Mouse (Mus musculus): ENCODE measurements around the gene Creg2. TPM values are rescaled to one million over a fixed set of nuclear protein-coding genes. Genes with fewer than 3 reads are reported as not detected.

Creg2 gene
- polyA plus RNA-seq (2016; fragmentation: Nextera tagmentation; extraction: Ambion mirVana): 0.05 TPM in 2 replicates

DNA sequence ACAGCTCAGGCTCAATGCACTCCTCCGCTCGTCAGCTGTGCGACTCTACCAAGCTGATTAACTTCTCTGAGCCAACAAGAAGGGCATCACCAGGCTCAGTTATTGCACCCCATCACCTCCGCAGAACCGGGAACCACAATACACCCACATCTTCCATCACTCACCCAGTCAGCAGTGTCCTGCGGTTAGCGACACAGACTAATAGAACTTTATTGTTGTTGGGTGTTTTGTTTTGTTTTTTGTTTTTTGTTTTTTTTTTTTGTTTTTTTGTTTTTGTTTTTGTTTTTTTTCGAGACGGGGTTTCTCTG is at the start of gene Creg2:
Gene Creg2, minus strand, starts transcription at position 234 of the 308 bp plus-strand sequence.
- H3K4me1 ChIP-seq (replicated peaks): peaks cover 12% of the 10 kb centered on the region
- ATAC-seq (ENCODE audit: insufficient number of reproducible peaks, low FRiP score): no peak
- peak within 1 kb of the TSS; percentile 99 for H3K4me2 ChIP-seq
- H3K36me3 ChIP-seq: no peaks in the 10 kb centered on the region
- peak within 1 kb of the TSS; percentile 58 for H3K4me3 ChIP-seq
- 37% methylated on average over 9 of the region's 9 CpGs for WGBS
- no peaks in the 10 kb centered on the region for H3K9me3 ChIP-seq (replicated peaks)
- peak within 1 kb of the TSS; percentile 64 for H3K9ac ChIP-seq
- H3K27ac ChIP-seq (ENCODE audit: poor library complexity, severe bottlenecking): no peak within 1 kb of the TSS
- H3K27me3 ChIP-seq (replicated peaks): peaks cover 53% of the 10 kb centered on the region

DNA sequence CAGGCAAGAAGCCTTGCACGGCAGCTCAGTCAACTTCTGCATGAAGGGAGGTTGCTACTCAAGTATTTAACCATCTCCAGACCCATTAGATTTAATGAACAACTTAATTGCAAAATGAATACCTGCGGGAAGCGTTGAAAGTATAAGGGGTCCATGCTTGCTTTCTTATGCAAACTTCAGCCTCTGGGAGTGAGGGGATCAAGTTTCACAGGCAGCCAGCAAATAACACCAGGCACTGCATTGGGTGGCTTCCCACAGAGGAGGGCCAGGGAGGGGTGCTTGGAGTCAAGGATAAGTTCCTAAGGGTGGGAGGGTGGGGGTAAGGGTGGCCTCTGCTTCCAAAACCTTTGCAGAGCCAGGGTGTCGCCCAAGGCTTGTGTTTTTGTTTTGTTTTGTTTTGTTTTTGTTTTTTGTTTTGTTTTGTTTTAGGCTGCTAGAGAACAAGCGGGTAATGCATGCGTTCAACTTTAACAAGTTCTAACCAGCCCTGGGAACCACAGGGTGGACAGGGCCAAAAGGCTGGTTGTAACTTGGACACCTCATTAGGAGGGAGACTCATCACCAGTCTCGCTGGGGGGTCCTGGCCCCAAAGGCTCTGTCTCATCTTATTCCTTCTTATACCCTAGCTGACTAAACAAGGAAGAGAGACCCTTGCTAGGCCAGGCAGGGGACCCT is 49.5 kb upstream of the Creg2 start:
- Histone ChIP-seq H3K27me3 (replicated peaks) (no peaks in the 10 kb centered on the region), H3K4me2 (peak overlapping the region; percentile 39), H3K27ac (ENCODE audit: poor library complexity, severe bottlenecking) (no peak overlapping the region), H3K4me1 (replicated peaks) (peaks cover 49% of the 10 kb centered on the region), H3K9ac (peak overlapping the region; percentile 33; the same call in 1 of the 2 replicates), H3K4me3 (no peak overlapping the region), H3K9me3 (replicated peaks) (no peaks in the 10 kb centered on the region), H3K36me3 (no peaks in the 10 kb centered on the region)
- WGBS: 25% methylated on average over 7 of the region's 7 CpGs
- ATAC-seq (ENCODE audit: insufficient number of reproducible peaks, low FRiP score): peak; percentile 41; the same call in 1 of the 2 replicates

DNA sequence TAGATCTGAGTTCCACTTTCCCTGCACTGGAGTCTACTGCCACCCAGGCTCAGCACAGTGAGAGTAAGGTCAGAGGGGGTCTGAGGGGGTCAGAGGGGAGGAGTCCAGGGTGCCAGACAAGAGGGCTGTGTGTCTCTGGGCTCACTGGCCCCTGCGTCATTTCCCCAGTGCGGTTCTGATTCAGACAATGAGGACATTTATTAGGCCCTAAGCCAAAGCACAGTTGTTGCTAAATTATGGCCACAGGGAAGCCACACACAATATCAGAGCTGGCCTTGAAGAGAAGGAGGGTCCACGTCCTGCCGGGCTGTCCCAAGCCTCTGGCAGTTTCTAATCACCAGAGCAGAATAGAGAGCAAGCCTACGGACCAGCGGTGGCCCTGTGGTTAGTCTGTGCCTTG is 47.2 kb upstream of the Creg2 start:
- Histone ChIP-seq H3K9ac (no peak overlapping the region), H3K27ac (ENCODE audit: poor library complexity, severe bottlenecking) (no peak overlapping the region), H3K4me3 (no peak overlapping the region), H3K4me2 (no peak overlapping the region), H3K4me1 (replicated peaks) (peaks cover 59% of the 10 kb centered on the region), H3K36me3 (no peaks in the 10 kb centered on the region), H3K9me3 (replicated peaks) (no peaks in the 10 kb centered on the region), H3K27me3 (replicated peaks) (no peaks in the 10 kb centered on the region)
- 54% methylated on average over 6 of the region's 6 CpGs for WGBS
- ATAC-seq (ENCODE audit: insufficient number of reproducible peaks, low FRiP score): no peak

DNA sequence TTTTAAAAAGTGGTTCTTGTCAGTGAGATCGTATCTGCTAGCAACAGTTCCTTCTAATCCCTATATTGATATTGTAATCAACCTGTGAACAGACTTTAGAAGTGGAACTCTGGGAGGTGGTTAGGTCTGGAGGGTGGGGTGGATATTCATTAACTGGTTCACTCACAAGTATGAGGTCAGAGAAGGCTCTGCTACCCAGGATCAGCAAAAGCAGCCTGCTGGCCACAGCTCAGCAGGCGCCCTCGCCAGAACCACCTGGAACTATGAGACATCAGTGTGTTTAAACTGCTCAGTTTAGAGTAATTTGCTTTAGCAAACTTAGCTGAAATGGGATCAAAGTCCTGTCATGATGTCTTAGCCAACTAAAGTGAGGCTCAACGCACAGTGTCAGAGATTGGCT is 43.9 kb upstream of the Creg2 start:
- H3K4me3 ChIP-seq: no peak overlapping the region
- H3K27ac ChIP-seq (ENCODE audit: poor library complexity, severe bottlenecking): no peak overlapping the region
- H3K4me2 ChIP-seq: no peak overlapping the region
- ATAC-seq (ENCODE audit: insufficient number of reproducible peaks, low FRiP score): no peak
- no peaks in the 10 kb centered on the region for H3K9me3 ChIP-seq (replicated peaks)
- no peak overlapping the region for H3K9ac ChIP-seq
- peaks cover 31% of the 10 kb centered on the region for H3K4me1 ChIP-seq (replicated peaks)
- H3K27me3 ChIP-seq (replicated peaks): 0 out of 2 replicates have a peak, but pooled peaks cover 3% of the 10 kb centered on the region
- WGBS: 56% methylated on average over 4 of the region's 4 CpGs
- H3K36me3 ChIP-seq: no peaks in the 10 kb centered on the region

DNA sequence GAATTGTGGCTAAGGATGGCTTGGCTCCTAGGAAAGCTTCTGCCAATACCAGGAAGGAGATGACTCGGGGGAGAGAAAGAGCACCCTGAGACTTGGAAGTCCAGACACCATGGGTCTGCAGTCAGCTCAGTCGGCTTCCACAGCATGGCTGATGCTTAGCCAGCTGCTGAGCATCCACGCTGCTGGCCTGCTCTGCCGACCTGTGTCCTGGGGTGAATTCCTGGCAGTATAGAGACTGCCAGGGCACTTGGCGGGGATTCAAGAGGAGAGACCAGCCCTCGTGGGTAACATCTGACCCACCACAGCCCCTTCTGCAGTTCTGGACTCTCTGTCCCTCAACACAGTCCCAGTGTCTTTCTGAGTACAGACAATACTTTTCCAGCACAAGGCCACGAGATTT is 43.5 kb upstream of the Creg2 start:
- ATAC-seq (ENCODE audit: insufficient number of reproducible peaks, low FRiP score): no peak
- WGBS: 59% methylated on average over 7 of the region's 7 CpGs
- Histone ChIP-seq H3K9ac (no peak overlapping the region), H3K4me3 (no peak overlapping the region), H3K4me2 (no peak overlapping the region), H3K27me3 (replicated peaks) (0 out of 2 replicates have a peak, but pooled peaks cover 3% of the 10 kb centered on the region), H3K36me3 (no peaks in the 10 kb centered on the region), H3K27ac (ENCODE audit: poor library complexity, severe bottlenecking) (no peak overlapping the region), H3K4me1 (replicated peaks) (peaks cover 27% of the 10 kb centered on the region), H3K9me3 (replicated peaks) (no peaks in the 10 kb centered on the region)

DNA sequence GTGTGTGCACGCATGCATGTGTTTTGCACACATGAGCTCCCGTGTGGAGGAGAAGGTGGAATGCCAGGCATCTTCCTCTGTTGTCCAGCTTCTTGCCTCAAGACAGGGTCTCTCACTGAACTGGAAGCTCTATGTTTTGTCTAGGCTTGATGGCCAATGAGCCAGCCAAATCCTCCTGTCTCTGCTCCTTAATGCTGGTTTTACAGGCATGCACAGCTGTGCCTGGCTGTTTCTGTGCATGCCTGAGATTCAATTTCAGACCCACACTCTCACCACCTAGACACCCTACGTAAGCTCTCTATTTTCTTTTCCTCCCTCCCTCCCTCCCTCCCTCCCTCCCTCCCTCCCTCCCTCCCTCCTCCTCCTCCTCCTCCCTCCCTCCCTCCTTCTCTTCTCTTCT is 40.7 kb upstream of the Creg2 start:
- H3K36me3 ChIP-seq: no peaks in the 10 kb centered on the region
- H3K4me1 ChIP-seq (replicated peaks): peaks cover 37% of the 10 kb centered on the region
- H3K4me2 ChIP-seq: no peak overlapping the region
- H3K4me3 ChIP-seq: no peak overlapping the region
- H3K27me3 ChIP-seq (replicated peaks): 0 out of 2 replicates have a peak, but pooled peaks cover 3% of the 10 kb centered on the region
- H3K9me3 ChIP-seq (replicated peaks): no peaks in the 10 kb centered on the region
- WGBS: 78% methylated on average over 3 of the region's 3 CpGs
- ATAC-seq (ENCODE audit: insufficient number of reproducible peaks, low FRiP score): no peak
- H3K27ac ChIP-seq (ENCODE audit: poor library complexity, severe bottlenecking): no peak overlapping the region
- no peak overlapping the region for H3K9ac ChIP-seq

DNA sequence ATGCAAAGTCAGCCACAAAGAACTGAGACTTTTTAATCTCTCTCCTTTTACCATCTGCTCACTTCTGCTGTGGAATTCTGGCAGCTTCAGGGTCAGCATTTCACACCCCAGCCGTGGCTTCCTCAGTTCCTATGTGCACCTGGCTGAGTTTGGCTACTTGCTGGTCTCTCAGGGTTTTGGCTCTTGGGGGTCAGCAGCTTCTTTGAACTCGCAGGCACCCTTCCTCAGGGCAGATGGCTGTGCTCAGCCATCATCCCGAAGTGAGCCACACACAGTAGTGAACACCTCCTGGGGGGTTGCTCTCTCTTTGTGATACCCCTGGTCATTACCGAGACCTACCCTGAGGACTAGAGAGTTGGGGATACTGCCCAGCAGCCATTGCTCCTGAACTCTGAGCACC is 39.8 kb upstream of the Creg2 start:
- no peak overlapping the region for H3K4me2 ChIP-seq
- H3K27ac ChIP-seq (ENCODE audit: poor library complexity, severe bottlenecking): no peak overlapping the region
- no peak overlapping the region for H3K4me3 ChIP-seq
- 0 out of 2 replicates have a peak, but pooled peaks cover 3% of the 10 kb centered on the region for H3K27me3 ChIP-seq (replicated peaks)
- no peak for ATAC-seq (ENCODE audit: insufficient number of reproducible peaks, low FRiP score)
- peaks cover 32% of the 10 kb centered on the region for H3K4me1 ChIP-seq (replicated peaks)
- no peaks in the 10 kb centered on the region for H3K9me3 ChIP-seq (replicated peaks)
- WGBS: 52% methylated on average over 4 of the region's 4 CpGs
- H3K9ac ChIP-seq: no peak overlapping the region
- no peaks in the 10 kb centered on the region for H3K36me3 ChIP-seq

DNA sequence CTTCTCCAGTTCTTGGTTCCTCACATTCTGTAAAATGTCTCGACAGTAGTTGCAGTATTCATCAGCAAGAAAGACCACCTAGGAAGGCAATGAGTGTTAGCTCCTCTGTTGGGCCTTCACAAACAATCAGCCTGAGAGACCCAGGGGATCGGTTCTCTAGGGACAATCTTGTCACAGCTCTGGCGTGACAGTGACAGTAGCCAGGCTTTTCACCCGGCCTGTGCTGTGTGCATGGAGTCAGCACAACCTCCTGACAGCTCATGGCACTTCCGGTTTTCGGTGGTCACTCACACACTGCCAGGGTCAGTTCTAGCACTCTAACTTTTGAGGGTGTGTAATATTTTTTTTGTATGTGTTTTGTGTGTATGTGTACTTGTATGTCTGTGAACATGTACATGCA is 37.3 kb upstream of the Creg2 start:
- H3K27me3 ChIP-seq (replicated peaks): 0 out of 2 replicates have a peak, but pooled peaks cover 3% of the 10 kb centered on the region
- no peak overlapping the region for H3K9ac ChIP-seq
- no peaks in the 10 kb centered on the region for H3K36me3 ChIP-seq
- H3K4me1 ChIP-seq (replicated peaks): peaks cover 19% of the 10 kb centered on the region
- H3K27ac ChIP-seq (ENCODE audit: poor library complexity, severe bottlenecking): 0 out of 2 replicates have a peak overlapping the region, but pooled peaks have one; percentile 14
- WGBS: 16% methylated on average over 6 of the region's 6 CpGs
- H3K4me2 ChIP-seq: no peak overlapping the region
- ATAC-seq (ENCODE audit: insufficient number of reproducible peaks, low FRiP score): 0 out of 2 replicates have a peak, but pooled peaks have one; percentile 34
- no peaks in the 10 kb centered on the region for H3K9me3 ChIP-seq (replicated peaks)
- no peak overlapping the region for H3K4me3 ChIP-seq

DNA sequence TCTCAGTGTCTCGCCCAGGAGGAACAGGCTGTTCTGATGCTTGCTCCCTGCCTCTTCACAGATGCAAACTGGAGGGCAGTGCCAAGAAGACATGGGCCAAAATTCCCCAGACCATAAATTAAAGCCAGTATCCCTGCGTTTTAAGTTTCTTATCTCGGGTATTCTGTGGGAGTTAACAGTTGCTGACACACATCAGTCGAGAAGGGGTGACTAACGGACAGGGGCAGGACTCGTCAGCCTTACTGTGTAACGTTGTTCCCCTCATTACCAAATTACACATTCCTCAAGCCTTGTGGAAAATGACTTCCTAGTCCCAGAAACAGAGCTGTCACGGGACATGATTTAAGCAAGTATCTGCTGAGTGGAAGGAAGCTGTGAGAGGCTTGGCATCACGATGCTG is 36.0 kb upstream of the Creg2 start:
- H3K9ac ChIP-seq: no peak overlapping the region
- H3K4me3 ChIP-seq: no peak overlapping the region
- H3K36me3 ChIP-seq: no peaks in the 10 kb centered on the region
- H3K4me1 ChIP-seq (replicated peaks): peaks cover 19% of the 10 kb centered on the region
- H3K9me3 ChIP-seq (replicated peaks): no peaks in the 10 kb centered on the region
- ATAC-seq (ENCODE audit: insufficient number of reproducible peaks, low FRiP score): no peak
- no peak overlapping the region for H3K27ac ChIP-seq (ENCODE audit: poor library complexity, severe bottlenecking)
- H3K27me3 ChIP-seq (replicated peaks): 0 out of 2 replicates have a peak, but pooled peaks cover 3% of the 10 kb centered on the region
- WGBS: 28% methylated on average over 9 of the region's 9 CpGs
- no peak overlapping the region for H3K4me2 ChIP-seq

DNA sequence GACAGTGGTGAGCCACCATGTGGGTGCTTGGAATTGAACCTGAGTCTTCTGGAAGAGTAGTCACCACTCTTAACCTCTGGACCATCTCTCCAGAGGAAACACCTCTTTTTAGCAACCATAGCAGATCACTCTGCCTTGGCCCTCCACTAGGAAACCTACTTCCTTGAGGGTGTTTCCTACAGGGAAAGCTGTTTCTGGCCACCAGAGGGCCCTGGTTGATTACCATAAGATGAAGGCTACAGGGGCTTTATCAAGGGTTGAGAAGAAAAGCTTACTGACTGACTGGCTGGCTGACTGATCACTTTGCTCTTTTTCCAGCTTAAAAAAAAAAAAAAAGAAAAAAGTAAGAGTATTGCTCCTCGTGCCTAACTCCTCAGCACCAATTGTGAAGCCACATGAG is 34.6 kb upstream of the Creg2 start:
- H3K9ac ChIP-seq: no peak overlapping the region
- 4% methylated on average over 1 of the region's 1 CpGs for WGBS
- no peak overlapping the region for H3K27ac ChIP-seq (ENCODE audit: poor library complexity, severe bottlenecking)
- no peaks in the 10 kb centered on the region for H3K9me3 ChIP-seq (replicated peaks)
- H3K4me3 ChIP-seq: no peak overlapping the region
- no peaks in the 10 kb centered on the region for H3K36me3 ChIP-seq
- ATAC-seq (ENCODE audit: insufficient number of reproducible peaks, low FRiP score): peak; percentile 38; the same call in 1 of the 2 replicates
- H3K4me1 ChIP-seq (replicated peaks): peaks cover 19% of the 10 kb centered on the region
- H3K4me2 ChIP-seq: no peak overlapping the region
- H3K27me3 ChIP-seq (replicated peaks): no peaks in the 10 kb centered on the region

DNA sequence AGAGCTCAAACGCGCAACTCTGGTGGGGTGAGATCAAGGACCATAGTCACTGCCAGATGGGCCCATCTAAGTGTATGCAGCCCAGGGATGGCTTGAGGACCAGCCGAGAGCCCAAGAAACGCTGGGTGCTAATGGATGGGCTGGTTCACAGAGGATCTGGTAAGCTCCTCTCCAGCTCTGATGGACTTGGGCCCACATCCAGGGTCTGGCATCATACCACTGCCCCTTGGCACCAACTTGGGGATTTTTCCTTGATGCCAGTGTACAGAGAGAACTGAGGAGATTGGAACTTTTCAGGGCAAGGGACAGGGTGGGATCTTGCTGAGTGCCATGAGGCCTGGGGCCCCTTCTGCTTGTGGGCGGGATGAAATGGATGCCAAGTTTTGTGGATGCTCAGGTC is 30.4 kb upstream of the Creg2 start:
- no peaks in the 10 kb centered on the region for H3K9me3 ChIP-seq (replicated peaks)

DNA sequence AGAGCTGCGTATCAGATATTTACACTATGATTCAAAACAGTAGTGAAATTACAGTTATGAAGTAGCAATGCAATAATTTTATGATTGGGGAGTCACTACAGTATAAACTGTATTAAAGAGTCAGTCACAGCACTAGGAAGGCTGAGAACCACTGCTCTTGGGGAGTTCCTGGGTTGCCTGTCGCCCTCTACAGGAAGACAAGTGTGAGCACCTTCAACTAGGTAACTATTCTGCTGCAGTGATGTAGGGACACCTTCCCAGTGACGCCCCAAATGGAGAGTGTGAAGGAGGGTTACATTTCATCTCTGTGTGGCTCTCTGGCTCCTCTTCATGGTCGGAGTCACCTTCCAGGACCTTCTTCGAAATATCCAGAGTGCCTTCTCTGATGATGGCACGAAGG is 29.3 kb upstream of the Creg2 start:
- no peaks in the 10 kb centered on the region for H3K9me3 ChIP-seq (replicated peaks)
- no peak overlapping the region for H3K4me2 ChIP-seq
- 65% methylated on average over 6 of the region's 6 CpGs for WGBS
- no peak overlapping the region for H3K4me3 ChIP-seq
- no peaks in the 10 kb centered on the region for H3K36me3 ChIP-seq
- H3K27ac ChIP-seq (ENCODE audit: poor library complexity, severe bottlenecking): no peak overlapping the region
- no peak for ATAC-seq (ENCODE audit: insufficient number of reproducible peaks, low FRiP score)
- H3K27me3 ChIP-seq (replicated peaks): no peaks in the 10 kb centered on the region
- no peaks in the 10 kb centered on the region for H3K4me1 ChIP-seq (replicated peaks)
- H3K9ac ChIP-seq: no peak overlapping the region

More for the DNA sequence above, 30.4 kb upstream of the Creg2 start:
- WGBS: 79% methylated on average over 5 of the region's 5 CpGs
- H3K36me3 ChIP-seq: no peaks in the 10 kb centered on the region
- ATAC-seq (ENCODE audit: insufficient number of reproducible peaks, low FRiP score): no peak
- no peak overlapping the region for H3K9ac ChIP-seq
- H3K4me1 ChIP-seq (replicated peaks): no peaks in the 10 kb centered on the region
- H3K4me2 ChIP-seq: no peak overlapping the region
- H3K27me3 ChIP-seq (replicated peaks): no peaks in the 10 kb centered on the region
- no peak overlapping the region for H3K4me3 ChIP-seq
- no peak overlapping the region for H3K27ac ChIP-seq (ENCODE audit: poor library complexity, severe bottlenecking)

Data from heart, embryonic 12.5 days (tissue).